ENCODE assay signal across 33 mouse cellular contexts in genomic region chr15:77749717-77750116, GRCm38 (mm10). TPM values are rescaled to one million over a fixed set of nuclear protein-coding genes. Genes with fewer than 3 reads are reported as not detected.
A peak's percentile ranks its signal among the peaks of the same experiment; 100 is the strongest.
DNase-seq lines count a peak whose midpoint lies in the region; ATAC-seq and TF ChIP-seq lines count a peak whose summit lies in the region.
"Had no signal": no experiment of that assay in that cellular context is flagged by ENCODE, and none has a peak within 500 bp of the region (broad histone marks: within the 10 kb centered on the region; RNA-seq: fewer than 3 reads in every experiment).

No protein-coding gene starts in this region.

- no peak for ATAC-seq in midbrain, postnatal 0 days (ENCODE audit: low FRiP score)
- ATAC-seq in midbrain, embryonic 14.5 days (ENCODE audit: low FRiP score, low TSS enrichment) = no peak
- no peak for ATAC-seq in erythroid progenitor cell, adult 5-6 weeks (replicated peaks; ENCODE audit: low FRiP score, poor library complexity, severe bottlenecking)
- ATAC-seq: forebrain, postnatal 0 days; intestine, postnatal 0 days had no signal

- no peaks in the 10 kb centered on the region for H3K36me3 ChIP-seq in midbrain, postnatal 0 days (ENCODE audit: insufficient read depth, low read length)
- H3K36me3 ChIP-seq in midbrain, embryonic 14.5 days (ENCODE audit: control insufficient read depth, insufficient read depth, low read length) = no peaks in the 10 kb centered on the region
- H3K36me3 ChIP-seq: embryonic facial prominence, embryonic 12.5 days; forebrain, embryonic 12.5 days; hindbrain, embryonic 13.5 days; limb, embryonic 12.5 days; lung, embryonic 15.5 days; midbrain, embryonic 12.5 days; neural tube, embryonic 15.5 days had no signal

- no peaks in the 10 kb centered on the region for H3K4me1 ChIP-seq in midbrain, postnatal 0 days (ENCODE audit: insufficient read depth, low read length)
- H3K4me1 ChIP-seq in midbrain, embryonic 14.5 days (ENCODE audit: control insufficient read depth, insufficient read depth, low read length) = no peaks in the 10 kb centered on the region
- H3K4me1 ChIP-seq: embryonic facial prominence, embryonic 12.5 days; forebrain, embryonic 12.5 days; hindbrain, embryonic 13.5 days; limb, embryonic 12.5 days; lung, embryonic 15.5 days; midbrain, embryonic 12.5 days; neural tube, embryonic 15.5 days had no signal

- no peaks in the 10 kb centered on the region for H3K9me3 ChIP-seq in midbrain, postnatal 0 days (ENCODE audit: low read length)
- H3K9me3 ChIP-seq in midbrain, embryonic 14.5 days (ENCODE audit: control insufficient read depth, low read length) = no peaks in the 10 kb centered on the region
- H3K9me3 ChIP-seq: embryonic facial prominence, embryonic 12.5 days; forebrain, embryonic 12.5 days; hindbrain, embryonic 13.5 days; lung, embryonic 15.5 days; midbrain, embryonic 12.5 days; neural tube, embryonic 15.5 days had no signal

- H3K27me3 ChIP-seq in midbrain, postnatal 0 days (ENCODE audit: insufficient read depth, low read length) = no peaks in the 10 kb centered on the region
- no peaks in the 10 kb centered on the region for H3K27me3 ChIP-seq in midbrain, embryonic 14.5 days (ENCODE audit: control insufficient read depth, insufficient read depth, low read length)
- H3K27me3 ChIP-seq: embryonic facial prominence, embryonic 12.5 days; forebrain, embryonic 12.5 days; hindbrain, embryonic 13.5 days; lung, embryonic 15.5 days; midbrain, embryonic 12.5 days; neural tube, embryonic 15.5 days had no signal

- TF ChIP-seq CTCF in midbrain, postnatal 0 days (IDR thresholded peaks at IDR 0.05) = no peak

- 91% methylated on average over 10 of the region's 10 CpGs for WGBS in midbrain, postnatal 0 days
- 89% methylated on average over 10 of the region's 10 CpGs for WGBS in midbrain, embryonic 14.5 days

- DNase-seq in heart, adult 11 months = peak; percentile 90
- no peak for DNase-seq in heart, adult 18-20 months
- DNase-seq in midbrain, postnatal 0 days (ENCODE audit: low spot score) = peak; percentile 54
- no peak for DNase-seq in midbrain, embryonic 14.5 days
- DNase-seq in cerebellum, adult 9-10 months = peak; percentile 79
- peak; percentile 57 to 61 for DNase-seq in cerebellum, postnatal 36 days
- no peak for DNase-seq in kidney, postnatal 14 days
- DNase-seq: layer of hippocampus, adult 9-11 months; thymus, adult 18-20 months had no signal

- H3K4me3 ChIP-seq in midbrain, postnatal 0 days (ENCODE audit: low read depth, low read length) = no peak overlapping the region
- H3K4me3 ChIP-seq in midbrain, embryonic 14.5 days (replicated peaks; ENCODE audit: low read depth, low read length) = no peak overlapping the region
- H3K4me3 ChIP-seq: embryonic facial prominence, embryonic 12.5 days; forebrain, embryonic 12.5 days; hindbrain, embryonic 13.5 days; limb, embryonic 12.5 days; lung, embryonic 15.5 days; midbrain, embryonic 12.5 days; neural tube, embryonic 15.5 days had no signal

- no peak overlapping the region for H3K4me2 ChIP-seq in midbrain, postnatal 0 days (ENCODE audit: low read depth, low read length, poor library complexity, severe bottlenecking)
- H3K4me2 ChIP-seq in midbrain, embryonic 14.5 days (ENCODE audit: low read length) = no peak overlapping the region
- H3K4me2 ChIP-seq: embryonic facial prominence, embryonic 12.5 days; forebrain, embryonic 12.5 days; hindbrain, embryonic 13.5 days; limb, embryonic 12.5 days; lung, embryonic 15.5 days; midbrain, embryonic 12.5 days; neural tube, embryonic 15.5 days had no signal

- no peak overlapping the region for H3K9ac ChIP-seq in midbrain, postnatal 0 days (replicated peaks; ENCODE audit: low read length, poor library complexity, severe bottlenecking)
- no peak overlapping the region for H3K9ac ChIP-seq in midbrain, embryonic 14.5 days (replicated peaks; ENCODE audit: low read length)
- H3K9ac ChIP-seq: embryonic facial prominence, embryonic 12.5 days; forebrain, embryonic 12.5 days; forebrain, postnatal 0 days; hindbrain, embryonic 13.5 days; limb, embryonic 12.5 days; lung, embryonic 15.5 days; midbrain, embryonic 12.5 days; neural tube, embryonic 15.5 days had no signal

- no peak overlapping the region for H3K27ac ChIP-seq in midbrain, postnatal 0 days (ENCODE audit: low read depth, low read length)
- H3K27ac ChIP-seq in midbrain, embryonic 14.5 days (replicated peaks; ENCODE audit: low read depth, low read length) = no peak overlapping the region
- H3K27ac ChIP-seq: embryonic facial prominence, embryonic 12.5 days; forebrain, embryonic 12.5 days; hindbrain, embryonic 13.5 days; limb, embryonic 12.5 days; lung, embryonic 15.5 days; midbrain, embryonic 12.5 days; neural tube, embryonic 15.5 days; stomach, postnatal 0 days had no signal

RNA-seq across cellular contexts. Expression of gene Apol8, which starts 7.1 kb away (rescaled TPM):
- total RNA-seq in heart, adult 18-20 months (2021) = not detected
- total RNA-seq in midbrain, postnatal 0 days (2014; rRNA removed) = 0.19 TPM in 1 of 2 replicates, not detected in the other
- 0.36 and 0.55 TPM in 2 replicates for polyA plus RNA-seq in midbrain, postnatal 0 days (2015; fragmentation: Nextera tagmentation; extraction: Ambion mirVana)
- 0.11 TPM in 2 replicates for polyA plus RNA-seq in midbrain, embryonic 14.5 days (2014; fragmentation: Nextera tagmentation; extraction: Ambion mirVana)
- 160 and 228 TPM in 2 replicates for total RNA-seq in erythroid progenitor cell, adult 5-6 weeks (2015; ENCODE audit: low replicate concordance)
- total RNA-seq in erythroid progenitor cell, adult 5-6 weeks (2017; ENCODE audit: low replicate concordance) = 210 and 246 TPM in 2 replicates
- total RNA-seq: adrenal gland, adult 2 months; adrenal gland, postnatal 36 days; heart, postnatal 25 days had no signal
- polyA plus RNA-seq: activated CD4-positive, CD25-positive, alpha-beta regulatory T cell, adult 4 months; adrenal gland, adult 2 months; heart, embryonic 14.5 days; intestine, postnatal 0 days; liver, adult 2 months; lung, embryonic 15.5 days had no signal

RNA-seq across cellular contexts. Expression of gene Apol9b, which starts 20.9 kb away (rescaled TPM):
- total RNA-seq in heart, adult 18-20 months (2021) = under 1 TPM in 1 of 2 experiments, not detected in 1; 0.46 TPM
- 0.33 TPM in 1 of 2 replicates, not detected in the other for total RNA-seq in midbrain, postnatal 0 days (2014; rRNA removed)
- 0.43 TPM in 1 of 2 replicates, not detected in the other for polyA plus RNA-seq in midbrain, postnatal 0 days (2015; fragmentation: Nextera tagmentation; extraction: Ambion mirVana)
- polyA plus RNA-seq in midbrain, embryonic 14.5 days (2014; fragmentation: Nextera tagmentation; extraction: Ambion mirVana) = not detected in 2 replicates
- 1.1 TPM in 1 of 2 replicates, not detected in the other for total RNA-seq in erythroid progenitor cell, adult 5-6 weeks (2015; ENCODE audit: low replicate concordance)
- total RNA-seq in erythroid progenitor cell, adult 5-6 weeks (2017; ENCODE audit: low replicate concordance) = not detected in 2 replicates
- total RNA-seq: CH12.LX; ES-E14; forebrain, postnatal 0 days; gastrocnemius, adult 8-10 months; gastrocnemius, postnatal 4 days; heart, postnatal 25 days; megakaryocyte, adult 5-6 weeks had no signal
- polyA plus RNA-seq: embryonic facial prominence, embryonic 12.5 days; forebrain, embryonic 12.5 days; heart, embryonic 14.5 days; hindbrain, embryonic 13.5 days; limb, embryonic 12.5 days; liver, embryonic 16.5 days; lung, embryonic 15.5 days; midbrain, embryonic 12.5 days had no signal

RNA-seq across cellular contexts. Expression of gene Apol7e, which starts 51.1 kb away (rescaled TPM):
- total RNA-seq in heart, adult 18-20 months (2021) = under 1 TPM in 1 of 2 experiments, not detected in 1; 0.28 TPM
- not detected in 2 replicates for total RNA-seq in midbrain, postnatal 0 days (2014; rRNA removed)
- not detected in 2 replicates for polyA plus RNA-seq in midbrain, postnatal 0 days (2015; fragmentation: Nextera tagmentation; extraction: Ambion mirVana)
- polyA plus RNA-seq in midbrain, embryonic 14.5 days (2014; fragmentation: Nextera tagmentation; extraction: Ambion mirVana) = not detected in 2 replicates
- 0.84 TPM in 1 of 2 replicates, not detected in the other for total RNA-seq in erythroid progenitor cell, adult 5-6 weeks (2015; ENCODE audit: low replicate concordance)
- not detected in 2 replicates for total RNA-seq in erythroid progenitor cell, adult 5-6 weeks (2017; ENCODE audit: low replicate concordance)
- total RNA-seq: adrenal gland, postnatal 36 days; CH12.LX; forebrain, postnatal 0 days; gastrocnemius, adult 8-10 months; heart, postnatal 25 days; left cerebral cortex, postnatal 10 days had no signal
- polyA plus RNA-seq: embryonic facial prominence, embryonic 12.5 days; forebrain, embryonic 12.5 days; forebrain, postnatal 0 days; hindbrain, embryonic 13.5 days; limb, embryonic 12.5 days; liver, embryonic 16.5 days; midbrain, embryonic 12.5 days; neural tube, embryonic 15.5 days had no signal

Comparison
In these comparisons a context has a peak if more than half of its experiments do, and no peak if none do; other contexts are left out.
1. DNase-seq: peak in heart, adult 11 months (single experiment), midbrain, postnatal 0 days (single experiment), cerebellum, adult 9-10 months (single experiment) and cerebellum, postnatal 36 days (2 of 2); none in heart, adult 18-20 months (0 of 2), midbrain, embryonic 14.5 days (single experiment) and kidney, postnatal 14 days (single experiment).
2. RNA of gene Apol8, which starts 7.1 kb away (total RNA-seq): 160 to 246 TPM in erythroid progenitor cell, adult 5-6 weeks; not detected in heart, adult 18-20 months and 0.19 TPM in midbrain, postnatal 0 days; every median in the first group is over 100 times any median in the second.